Mouse (Mus musculus) liver, adult 2 months (tissue): ENCODE measurements around the gene Rabggta. TPM values are rescaled to one million over a fixed set of nuclear protein-coding genes. Genes with fewer than 3 reads are reported as not detected.

Experiments
- DNase-seq: peaks from one replicate; pipeline ENCODE4 v3.0.0-alpha.2; 2011; ENCODE audit warnings: low read depth, low spot score; ENCODE audit errors: extremely low read depth
- H3K27ac ChIP-seq: fragments of 200-500 bp; replicated peaks from 2 replicates; pipeline ENCODE4 v1.5.1; 2012; ENCODE audit warnings: low read depth, mild to moderate bottlenecking, control low read depth, inconsistent platforms, low read length; ENCODE audit not compliant: insufficient read depth
- H3K27me3 ChIP-seq: fragments of 200-500 bp; 2 replicates; pipeline ENCODE4 v1.6.1; 2012; ENCODE audit warnings: mild to moderate bottlenecking, moderate library complexity, low read length, inconsistent platforms; ENCODE audit not compliant: control insufficient read depth, insufficient read depth
- H3K36me3 ChIP-seq: fragments of 200-500 bp; 2 replicates; pipeline ENCODE4 v1.6.1; 2012; ENCODE audit warnings: low read length, inconsistent platforms; ENCODE audit not compliant: control insufficient read depth, insufficient read depth
- H3K4me1 ChIP-seq: fragments of 200-500 bp; 2 replicates; pipeline ENCODE4 v1.6.1; 2011; ENCODE audit warnings: low read length; ENCODE audit not compliant: control insufficient read depth, insufficient read depth
- H3K4me3 ChIP-seq: fragments of 200-500 bp; 2 replicates; pipeline ENCODE4 v1.5.1; 2011; ENCODE audit warnings: low read depth, mild to moderate bottlenecking, control low read depth, low read length, moderate library complexity; ENCODE audit not compliant: insufficient read depth
- H3K79me2 ChIP-seq: fragments of 200-500 bp; 2 replicates; pipeline ENCODE4 v1.6.1; 2012; ENCODE audit warnings: inconsistent platforms, mild to moderate bottlenecking, low read length, moderate library complexity; ENCODE audit not compliant: control insufficient read depth, insufficient read depth
- H3K9ac ChIP-seq: fragments of 200-500 bp; 2 replicates; pipeline ENCODE4 v1.6.1; 2012; ENCODE audit warnings: low read depth, mild to moderate bottlenecking, control low read depth, inconsistent platforms, low read length
- CTCF ChIP-seq: fragments of 200-500 bp; IDR thresholded peaks from 2 replicates; pipeline ENCODE4 v1.5.1; 2011; ENCODE audit warnings: low read depth, low read length, control low read depth
- POLR2A ChIP-seq: fragments of 200-500 bp; IDR thresholded peaks from 2 replicates; pipeline ENCODE4 v1.6.1; 2011; ENCODE audit warnings: low read length, control low read depth; ENCODE audit not compliant: insufficient read depth; ENCODE audit errors: extremely low read depth
- WGBS: fragments of 180-500 bp; shearing (Covaris S2); methylation state at CpG from one replicate; pipeline ENCODE4 v1.1.7; 2018; 5-methylcytosine and 5-hydroxymethylcytosine counted together
- polyA plus RNA-seq: library from polyadenylated mRNA; depleted of rRNA; stranded (reverse); fragments of >200 nt; gene quantifications from 2 replicates; pipeline ENCODE4 v1.2.3, GENCODE M21; 2012
- total RNA-seq: library from RNA; depleted of rRNA; stranded (reverse); fragments of >200 nt; gene quantifications from 2 replicates; pipeline ENCODE4 v1.2.3, GENCODE M21; 2014

Gene Rabggta
- total and polyA plus RNA-seq, 2 experiments = 28.7 to 64.0 TPM

DNA sequence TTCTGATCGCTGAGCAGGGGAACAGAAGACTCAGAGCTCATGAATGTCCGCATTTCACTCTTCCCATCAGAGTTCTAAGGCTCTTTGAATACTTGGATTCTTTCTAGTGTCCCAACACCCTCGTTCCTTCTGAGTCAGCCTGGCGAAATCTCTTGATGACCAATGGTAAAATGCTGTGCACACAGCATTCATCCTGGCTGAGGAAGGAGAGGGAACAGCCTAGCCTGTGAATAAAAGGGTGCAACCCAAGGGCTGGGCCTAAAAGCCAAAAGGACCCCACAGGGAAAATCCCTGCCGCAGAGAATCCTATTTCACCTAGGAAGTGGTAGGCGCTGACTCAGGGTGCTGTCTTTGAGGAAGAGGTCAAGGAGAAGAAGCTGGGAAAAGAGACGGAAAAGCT is 8.1 kb upstream of the Rabggta start:
- H3K79me2 ChIP-seq = no peaks in the 10 kb centered on the region
- H3K9ac ChIP-seq = no peak overlapping the region
- H3K36me3 ChIP-seq = no peaks in the 10 kb centered on the region
- H3K4me1 ChIP-seq = peaks cover 15% of the 10 kb centered on the region
- no peak for DNase-seq
- TF ChIP-seq CTCF = no peak
- WGBS = 89% methylated on average over 7 of the region's 7 CpGs
- H3K27me3 ChIP-seq = no peaks in the 10 kb centered on the region
- H3K27ac ChIP-seq = no peak overlapping the region
- no peak overlapping the region for H3K4me3 ChIP-seq

DNA sequence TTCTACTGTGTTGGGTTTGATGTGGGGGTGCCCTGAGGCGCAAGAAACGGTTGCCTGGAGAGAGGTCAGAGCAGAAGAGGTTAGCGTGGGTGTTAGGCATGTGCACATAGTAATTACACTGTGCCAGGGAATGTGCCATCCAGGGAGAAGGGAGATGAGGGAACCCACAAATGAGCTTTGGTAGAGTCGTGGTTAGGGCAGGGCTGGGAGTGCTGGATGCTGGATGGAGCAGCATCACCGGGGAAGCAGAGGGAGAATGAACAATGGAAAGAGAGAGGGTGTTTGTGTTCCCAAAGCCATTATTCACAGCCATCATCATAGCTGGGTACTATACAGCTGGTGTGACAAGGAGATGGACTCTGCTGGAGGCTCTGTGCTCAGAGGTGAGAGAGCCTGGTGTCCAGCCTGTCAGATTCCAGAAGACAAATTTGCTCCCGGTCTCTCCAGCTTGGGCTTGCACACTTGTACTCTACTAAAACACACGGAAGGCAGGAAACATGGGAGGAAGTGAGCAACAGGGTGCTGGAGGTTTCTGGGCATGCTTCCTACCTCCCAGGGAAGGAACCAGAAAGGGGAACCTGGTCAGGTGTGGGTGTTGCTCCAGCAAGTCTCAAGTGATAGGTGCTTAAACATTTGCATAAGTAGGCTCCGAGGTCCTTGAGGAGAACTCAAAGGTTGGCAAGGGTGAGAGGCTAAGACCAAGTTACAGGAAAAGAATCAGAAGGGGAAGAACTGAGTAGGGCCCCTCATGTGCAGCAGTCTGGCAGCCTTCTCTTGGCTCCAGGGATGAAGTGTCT is 6.0 kb upstream of the Rabggta start:
- DNase-seq = no peak
- TF ChIP-seq POLR2A (no peak), CTCF (no peak)
- peaks cover 20% of the 10 kb centered on the region for H3K4me1 ChIP-seq
- no peak overlapping the region for H3K27ac ChIP-seq
- H3K9ac ChIP-seq = no peak overlapping the region
- H3K79me2 ChIP-seq = no peaks in the 10 kb centered on the region
- no peaks in the 10 kb centered on the region for H3K36me3 ChIP-seq
- no peak overlapping the region for H3K4me3 ChIP-seq
- no peaks in the 10 kb centered on the region for H3K27me3 ChIP-seq
- WGBS = 80% methylated on average over 8 of the region's 8 CpGs

DNA sequence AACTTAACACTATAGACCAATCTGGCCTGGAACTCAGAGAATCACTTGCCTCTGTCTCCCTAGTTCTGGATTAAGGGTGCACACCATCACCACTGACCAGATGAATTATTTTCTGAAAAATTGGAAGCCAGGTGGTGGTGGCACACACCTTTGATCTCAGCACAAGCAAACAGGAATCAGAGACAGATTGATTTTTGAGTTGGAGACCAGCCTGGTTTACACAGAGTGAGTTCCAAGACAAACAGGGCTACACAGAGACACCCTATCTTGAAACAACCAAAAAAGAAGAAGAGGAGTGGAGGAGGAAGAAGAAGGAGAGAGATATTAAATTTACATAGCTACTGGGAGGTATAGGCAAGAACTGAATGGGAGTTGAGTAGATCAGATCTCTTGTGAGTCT is 4.2 kb upstream of the Rabggta start:
- H3K4me1 ChIP-seq = peaks cover 25% of the 10 kb centered on the region
- no peaks in the 10 kb centered on the region for H3K27me3 ChIP-seq
- no peak overlapping the region for H3K9ac ChIP-seq
- TF ChIP-seq POLR2A = no peak
- TF ChIP-seq CTCF = no peak
- H3K79me2 ChIP-seq = no peaks in the 10 kb centered on the region
- H3K36me3 ChIP-seq = no peaks in the 10 kb centered on the region
- no peak overlapping the region for H3K4me3 ChIP-seq
- peak; percentile 96 for DNase-seq
- peak overlapping the region; percentile 65 for H3K27ac ChIP-seq

DNA sequence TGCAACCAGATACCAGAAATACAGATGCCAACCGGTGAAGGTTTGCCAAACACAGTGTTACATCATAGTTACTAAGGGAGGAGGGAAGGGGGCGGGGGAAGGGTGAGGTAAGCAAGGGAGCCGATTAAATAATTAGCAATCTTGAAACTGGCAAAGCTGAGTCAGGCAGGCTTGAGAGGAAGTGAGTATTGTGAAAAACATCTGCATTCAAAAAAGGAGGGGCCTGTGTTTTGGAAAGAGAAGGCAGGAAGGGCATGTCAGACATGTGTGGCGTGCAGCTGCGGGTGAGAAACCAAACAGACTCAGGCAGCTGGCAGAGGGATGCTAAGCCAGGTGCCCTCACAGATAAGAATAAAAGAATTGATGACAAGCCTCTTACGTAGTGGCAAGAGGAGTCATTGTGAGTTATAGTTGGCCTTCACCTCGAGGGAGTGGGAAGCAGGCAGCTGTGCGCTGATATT is 2.4 kb upstream of the Rabggta start:
- TF ChIP-seq POLR2A = no peak
- no peak for TF ChIP-seq CTCF
- Histone ChIP-seq H3K79me2 (no peaks in the 10 kb centered on the region), H3K4me3 (no peak overlapping the region), H3K9ac (no peak overlapping the region), H3K27ac (peak overlapping the region; percentile 53), H3K4me1 (peaks cover 30% of the 10 kb centered on the region), H3K36me3 (no peaks in the 10 kb centered on the region), H3K27me3 (no peaks in the 10 kb centered on the region)
- peak; percentile 96 for DNase-seq
- WGBS = 2% methylated on average over 8 of the region's 8 CpGs

DNA sequence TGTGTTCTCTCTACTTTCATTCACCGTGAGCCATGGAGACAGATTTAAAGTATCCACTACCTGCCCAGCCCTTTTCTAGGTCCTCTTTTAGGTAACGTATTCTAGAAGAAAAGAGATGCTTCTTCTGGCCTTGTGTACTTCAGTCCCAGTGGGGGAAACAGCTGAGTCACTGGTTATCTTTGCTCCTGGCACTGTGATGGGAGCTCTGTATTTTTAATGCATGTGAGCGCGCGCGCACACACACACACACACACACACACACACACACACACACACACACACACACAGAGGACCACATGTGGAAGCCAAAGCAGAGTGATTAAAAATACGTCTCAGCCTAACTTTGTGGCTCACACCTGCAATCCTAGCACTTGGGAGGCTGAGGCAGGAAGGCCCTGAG is 1.4 kb upstream of the Rabggta start:
- DNase-seq = no peak
- Histone ChIP-seq H3K27ac (peak overlapping the region; percentile 35), H3K4me1 (peaks cover 30% of the 10 kb centered on the region), H3K36me3 (no peaks in the 10 kb centered on the region), H3K79me2 (no peaks in the 10 kb centered on the region), H3K9ac (no peak overlapping the region), H3K27me3 (no peaks in the 10 kb centered on the region), H3K4me3 (no peak overlapping the region)
- TF ChIP-seq CTCF (no peak), POLR2A (no peak)
- WGBS = 88% methylated on average over 7 of the region's 7 CpGs

DNA sequence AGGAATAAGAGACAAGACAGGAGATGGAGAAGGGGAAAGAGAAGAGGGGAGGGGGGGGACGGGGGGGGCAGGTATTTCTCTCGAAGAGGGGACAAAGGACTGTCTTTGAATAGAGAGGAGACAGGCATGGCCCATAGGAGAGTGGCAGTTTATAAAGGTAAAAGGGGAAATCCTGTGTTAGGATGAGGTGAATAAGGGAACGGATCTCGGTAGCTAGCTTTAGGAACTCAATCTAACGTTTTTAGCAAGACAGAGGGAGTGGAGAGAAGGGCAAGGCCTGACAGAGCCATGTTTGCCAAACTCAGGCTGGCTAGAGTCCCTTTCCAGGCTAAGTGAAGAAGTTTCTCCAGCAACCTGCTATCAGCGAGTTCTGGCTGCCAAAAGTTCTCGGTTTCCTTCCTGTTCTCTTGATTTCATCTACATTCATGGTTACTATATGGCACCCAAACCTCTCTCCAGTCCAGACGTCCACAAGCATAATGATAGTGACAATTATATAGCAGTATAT is 429 bp upstream of the Rabggta start:
- WGBS = 25% methylated on average over 8 of the region's 8 CpGs
- Histone ChIP-seq H3K4me3 (0 out of 2 replicates have a peak overlapping the region, but pooled peaks have one; percentile 94), H3K79me2 (no peaks in the 10 kb centered on the region), H3K36me3 (peaks cover 3% of the 10 kb centered on the region; the same call in 1 of the 2 replicates), H3K9ac (peak overlapping the region; percentile 57), H3K27ac (peak overlapping the region; percentile 72), H3K4me1 (peaks cover 30% of the 10 kb centered on the region), H3K27me3 (no peaks in the 10 kb centered on the region)
- DNase-seq = peak; percentile 67
- TF ChIP-seq POLR2A (no peak), CTCF (no peak)
